Mouse (Mus musculus): ENCODE measurements at regions not wholly inside any gene's neighbourhood (a gene's known extent, or its start where the extent isn't known, plus 50 kb on each side); places are given as distances from the start of the nearest gene placed in this dataset.

- no peak for DNase-seq
Measured at GRCm38 (mm10) chr11:56290651-56291578, 250.1 kb upstream of the Nmur2 start.

GRCm38 (mm10) chr11:56285575-56286260 lies 244.9 kb upstream of the Nmur2 start:
- DNase-seq, result no peak

- no peak for DNase-seq
Measured at GRCm38 (mm10) chr11:56281201-56281600, 240.4 kb upstream of the Nmur2 start.

GRCm38 (mm10) chr11:56280216-56280615 lies 239.4 kb upstream of the Nmur2 start:
- DNase-seq, result peak in 1 of 2 experiments; percentile 47

- DNase-seq, result peak in 1 of 2 experiments; percentile 50
Measured at GRCm38 (mm10) chr11:56269915-56270493, 229.2 kb upstream of the Nmur2 start.

GRCm38 (mm10) chr11:56262726-56263125 lies 221.9 kb upstream of the Nmur2 start:
- DNase-seq, result no peak

- DNase-seq, result no peak
Measured at GRCm38 (mm10) chr11:56256356-56256755, 215.5 kb upstream of the Nmur2 start.

- DNase-seq, result no peak
Measured at GRCm38 (mm10) chr11:56254437-56254836, 213.6 kb upstream of the Nmur2 start.

GRCm38 (mm10) chr11:56247333-56247823 lies 206.6 kb upstream of the Nmur2 start:
- no peak for DNase-seq

GRCm38 (mm10) chr11:56246549-56247332 lies 205.9 kb upstream of the Nmur2 start:
- no peak for DNase-seq

GRCm38 (mm10) chr11:56244951-56245350 lies 204.1 kb upstream of the Nmur2 start:
- DNase-seq, result no peak

- no peak for DNase-seq
Measured at GRCm38 (mm10) chr11:56243447-56243846, 202.6 kb upstream of the Nmur2 start.

- DNase-seq, result no peak
Measured at GRCm38 (mm10) chr11:56238745-56239144, 197.9 kb upstream of the Nmur2 start.

- peak; percentile 44 to 62 for DNase-seq
Measured at GRCm38 (mm10) chr11:56224999-56225398, 184.2 kb upstream of the Nmur2 start.

GRCm38 (mm10) chr11:56215706-56216105 lies 174.9 kb upstream of the Nmur2 start:
- DNase-seq, result no peak

- DNase-seq, result no peak
Measured at GRCm38 (mm10) chr11:56201844-56202243, 161.0 kb upstream of the Nmur2 start.

- no peak for DNase-seq
Measured at GRCm38 (mm10) chr11:56195316-56195715, 154.5 kb upstream of the Nmur2 start.

- DNase-seq, result no peak
Measured at GRCm38 (mm10) chr11:56193426-56193825, 152.6 kb upstream of the Nmur2 start.

- DNase-seq, result no peak
Measured at GRCm38 (mm10) chr11:56173895-56174294, 133.1 kb upstream of the Nmur2 start.

GRCm38 (mm10) chr11:56173246-56173645 lies 132.4 kb upstream of the Nmur2 start:
- no peak for DNase-seq

- DNase-seq, result no peak
Measured at GRCm38 (mm10) chr11:56169576-56169975, 128.8 kb upstream of the Nmur2 start.

GRCm38 (mm10) chr11:56166849-56167248 lies 126.0 kb upstream of the Nmur2 start:
- no peak for DNase-seq

Data from adrenal gland, postnatal 36 days (tissue).